Mouse (Mus musculus): Measurements from ENCODE around the gene Tmem214.

Tmem214 gene

GRCm38 (mm10) chr5:30867712-30868111, at the start of gene Tmem214:
Tmem214 (plus strand) TSS chr5:30868012.
- DNase-seq: no peak

GRCm38 (mm10) chr5:30818758-30819309, 49.0 kb upstream of the Tmem214 start:
- DNase-seq: no peak

GRCm38 (mm10) chr5:30822689-30823088, 45.1 kb upstream of the Tmem214 start:
- DNase-seq: no peak

- DNase-seq: no peak
These were observed 44.7 kb upstream of the Tmem214 start for GRCm38 (mm10) chr5:30823091-30823490.

- no peak for DNase-seq
These were observed 43.5 kb upstream of the Tmem214 start for GRCm38 (mm10) chr5:30824124-30824988.

GRCm38 (mm10) chr5:30825166-30825565, 42.6 kb upstream of the Tmem214 start:
- no peak for DNase-seq

- DNase-seq: no peak
These were observed 42.0 kb upstream of the Tmem214 start for GRCm38 (mm10) chr5:30825821-30826220.

GRCm38 (mm10) chr5:30833416-30833815, 34.4 kb upstream of the Tmem214 start:
- no peak for DNase-seq

GRCm38 (mm10) chr5:30839731-30840130, 28.1 kb upstream of the Tmem214 start:
- no peak for DNase-seq

GRCm38 (mm10) chr5:30841896-30842295, 25.9 kb upstream of the Tmem214 start:
- DNase-seq: no peak

GRCm38 (mm10) chr5:30849891-30850555, 17.8 kb upstream of the Tmem214 start:
- DNase-seq: peak; percentile 64

- no peak for DNase-seq
These were observed 17.3 kb upstream of the Tmem214 start for GRCm38 (mm10) chr5:30850556-30850925.

- DNase-seq: no peak
These were observed 14.3 kb upstream of the Tmem214 start for GRCm38 (mm10) chr5:30853522-30853921.

GRCm38 (mm10) chr5:30855674-30856073, 12.1 kb upstream of the Tmem214 start:
- peak; percentile 36 for DNase-seq

- no peak for DNase-seq
These were observed 11.7 kb upstream of the Tmem214 start for GRCm38 (mm10) chr5:30856124-30856523.

- DNase-seq: no peak
These were observed 4.0 kb upstream of the Tmem214 start for GRCm38 (mm10) chr5:30863852-30864251.

GRCm38 (mm10) chr5:30864322-30864721, 3.5 kb upstream of the Tmem214 start:
- no peak for DNase-seq

- no peak for DNase-seq
These were observed 941 bp upstream of the Tmem214 start for GRCm38 (mm10) chr5:30866871-30867270.

- DNase-seq: peak; percentile 29
These were observed 1.2 kb downstream of the Tmem214 start for GRCm38 (mm10) chr5:30868981-30869380.

- DNase-seq: peak; percentile 94
These were observed 1.8 kb downstream of the Tmem214 start for GRCm38 (mm10) chr5:30869405-30870130.

GRCm38 (mm10) chr5:30870131-30870406, 2.3 kb downstream of the Tmem214 start:
- DNase-seq: no peak

GRCm38 (mm10) chr5:30872574-30872973, 4.8 kb downstream of the Tmem214 start:
- DNase-seq: no peak

GRCm38 (mm10) chr5:30874365-30874764, 6.6 kb downstream of the Tmem214 start:
- DNase-seq: no peak

All from kidney, postnatal 14 days (tissue).